Mouse (Mus musculus) bone marrow, adult 2 months (tissue): ENCODE data around the gene Ift52.

Source experiments
- CTCF ChIP-seq: fragments of 200-500 bp; IDR thresholded peaks from 2 replicates; pipeline ENCODE4 v1.5.1; 2011; ENCODE audit warnings: low read length, control low read depth; ENCODE audit not compliant: control insufficient read depth, insufficient read depth
- POLR2A ChIP-seq: fragments of 200-500 bp; IDR thresholded peaks from 2 replicates; pipeline ENCODE4 v1.6.1; 2011; ENCODE audit warnings: low read depth, mild to moderate bottlenecking, control low read depth, low read length, borderline replicate concordance; ENCODE audit not compliant: control insufficient read depth

- TF ChIP-seq CTCF (no peak), POLR2A (no peak)
Observed at GRCm38 (mm10) chr2:163087728-163088127, 70.6 kb downstream of the Ift52 start, which contains the start of gene Gtsf1l.
